Mouse (Mus musculus) lung, embryonic 14.5 days (tissue): ENCODE results near the gene Cntln. TPM values are rescaled to one million over a fixed set of nuclear protein-coding genes. Genes with fewer than 3 reads are reported as not detected.

Source experiments
- ATAC-seq: fragments of 200-750 bp; cut with Nextera tagmentation; 2 replicates; pipeline ENCODE4 v1.8.0; 2017; ENCODE audit warnings: mild to moderate bottlenecking, moderate TSS enrichment, moderate library complexity; ENCODE audit not compliant: insufficient read depth
- DNase-seq: peaks from one replicate; pipeline ENCODE4 v3.0.0-alpha.2; 2015
- H3K27ac ChIP-seq: fragments of 300-500 bp; sonication (generic); 2 replicates; pipeline ENCODE4 v1.5.1; 2014; ENCODE audit warnings: low read depth, mild to moderate bottlenecking, moderate library complexity
- H3K27me3 ChIP-seq: fragments of 300-500 bp; sonication (generic); 2 replicates; pipeline ENCODE4 v1.6.1; 2014; ENCODE audit warnings: low read length, control low read depth; ENCODE audit not compliant: insufficient read depth
- H3K36me3 ChIP-seq: fragments of 300-500 bp; sonication (generic); 2 replicates; pipeline ENCODE4 v1.6.1; 2014; ENCODE audit warnings: control low read depth; ENCODE audit not compliant: insufficient read depth
- H3K4me1 ChIP-seq: fragments of 300-500 bp; sonication (generic); 2 replicates; pipeline ENCODE4 v1.6.1; 2014; ENCODE audit warnings: antibody characterized with exemption, control low read depth; ENCODE audit not compliant: insufficient read depth
- H3K4me2 ChIP-seq: fragments of 300-500 bp; sonication (generic); 2 replicates; pipeline ENCODE4 v1.6.1; 2014; ENCODE audit warnings: mild to moderate bottlenecking
- H3K4me3 ChIP-seq: fragments of 300-500 bp; sonication (generic); 2 replicates; pipeline ENCODE4 v1.5.1; 2014; ENCODE audit warnings: low read depth, low read length
- H3K9ac ChIP-seq: fragments of 300-500 bp; sonication (generic); 2 replicates; pipeline ENCODE4 v1.6.1; 2014
- H3K9me3 ChIP-seq: fragments of 300-500 bp; sonication (generic); 2 replicates; pipeline ENCODE4 v1.6.1; 2016; ENCODE audit warnings: low read depth, low read length, control low read depth
- CTCF ChIP-seq: IDR thresholded peaks from 2 replicates; pipeline ENCODE4 v1.5.1; 2016; ENCODE audit warnings: antibody characterized with exemption, low read depth
- WGBS: fragments of 180-500 bp; shearing (Covaris S2); extraction: QIAGEN DNeasy Blood & Tissue Kit; methylation state at CpG from one replicate; pipeline ENCODE4 v1.1.7; 2014; 5-methylcytosine and 5-hydroxymethylcytosine counted together
- polyA plus RNA-seq: library from polyadenylated mRNA; unstranded; fragments of >200 nt; fragmentation: Nextera tagmentation; extraction: Ambion mirVana; gene quantifications from 2 replicates; pipeline ENCODE4 v1.2.1, GENCODE M21; 2014

Cntln gene
- polyA plus RNA-seq, 1 experiment from 2014 or later: 15.6 TPM

GRCm38 (mm10) chr4:85106416-85106815, 222.3 kb downstream of the Cntln start:
- ATAC-seq: no peak
- H3K4me2 ChIP-seq: no peak overlapping the region
- no peak for TF ChIP-seq CTCF
- 68% methylated on average over 1 of the region's 1 CpGs for WGBS
- H3K9ac ChIP-seq: no peak overlapping the region
- H3K4me3 ChIP-seq: no peak overlapping the region
- H3K36me3 ChIP-seq: no peaks in the 10 kb centered on the region
- DNase-seq: no peak
- no peaks in the 10 kb centered on the region for H3K27me3 ChIP-seq
- H3K27ac ChIP-seq: no peak overlapping the region
- no peaks in the 10 kb centered on the region for H3K4me1 ChIP-seq
- H3K9me3 ChIP-seq: no peaks in the 10 kb centered on the region

- no peaks in the 10 kb centered on the region for H3K9me3 ChIP-seq
- ATAC-seq (no peak), DNase-seq (no peak)
- WGBS: 84% methylated on average over 2 of the region's 2 CpGs
- H3K27ac ChIP-seq: no peak overlapping the region
- H3K4me3 ChIP-seq: no peak overlapping the region
- H3K4me2 ChIP-seq: no peak overlapping the region
- no peaks in the 10 kb centered on the region for H3K4me1 ChIP-seq
- H3K36me3 ChIP-seq: no peaks in the 10 kb centered on the region
- TF ChIP-seq CTCF: no peak
- H3K9ac ChIP-seq: no peak overlapping the region
- H3K27me3 ChIP-seq: no peaks in the 10 kb centered on the region
These were observed 222.9 kb downstream of the Cntln start for GRCm38 (mm10) chr4:85106961-85107360.

- no peaks in the 10 kb centered on the region for H3K27me3 ChIP-seq
- no peak overlapping the region for H3K27ac ChIP-seq
- WGBS: 83% methylated on average over 3 of the region's 3 CpGs
- ATAC-seq: no peak
- no peak overlapping the region for H3K9ac ChIP-seq
- no peaks in the 10 kb centered on the region for H3K9me3 ChIP-seq
- no peak for TF ChIP-seq CTCF
- no peaks in the 10 kb centered on the region for H3K4me1 ChIP-seq
- no peak overlapping the region for H3K4me3 ChIP-seq
- no peak overlapping the region for H3K4me2 ChIP-seq
- DNase-seq: no peak
- H3K36me3 ChIP-seq: no peaks in the 10 kb centered on the region
These were observed 236.2 kb downstream of the Cntln start for GRCm38 (mm10) chr4:85120271-85120670.

GRCm38 (mm10) chr4:85149726-85150125, 265.6 kb downstream of the Cntln start:
- no peak for ATAC-seq
- no peak overlapping the region for H3K27ac ChIP-seq
- no peak for TF ChIP-seq CTCF
- no peaks in the 10 kb centered on the region for H3K36me3 ChIP-seq
- H3K9me3 ChIP-seq: no peaks in the 10 kb centered on the region
- H3K4me2 ChIP-seq: no peak overlapping the region
- no peak for DNase-seq
- H3K4me1 ChIP-seq: no peaks in the 10 kb centered on the region
- WGBS: 64% methylated on average over 5 of the region's 5 CpGs
- no peak overlapping the region for H3K9ac ChIP-seq
- no peaks in the 10 kb centered on the region for H3K27me3 ChIP-seq
- no peak overlapping the region for H3K4me3 ChIP-seq

- no peak overlapping the region for H3K4me2 ChIP-seq
- H3K27ac ChIP-seq: no peak overlapping the region
- no peak overlapping the region for H3K9ac ChIP-seq
- WGBS: 43% methylated on average over 7 of the region's 7 CpGs
- no peaks in the 10 kb centered on the region for H3K36me3 ChIP-seq
- H3K4me1 ChIP-seq: no peaks in the 10 kb centered on the region
- TF ChIP-seq CTCF: no peak
- ATAC-seq (no peak), DNase-seq (peak; percentile 66)
- H3K27me3 ChIP-seq: no peaks in the 10 kb centered on the region
- H3K4me3 ChIP-seq: no peak overlapping the region
- no peaks in the 10 kb centered on the region for H3K9me3 ChIP-seq
These were observed 267.8 kb downstream of the Cntln start for GRCm38 (mm10) chr4:85151881-85152280.

- Histone ChIP-seq H3K9me3 (no peaks in the 10 kb centered on the region), H3K4me2 (no peak overlapping the region), H3K36me3 (no peaks in the 10 kb centered on the region), H3K27ac (no peak overlapping the region), H3K4me3 (no peak overlapping the region), H3K27me3 (no peaks in the 10 kb centered on the region), H3K9ac (no peak overlapping the region), H3K4me1 (no peaks in the 10 kb centered on the region)
- TF ChIP-seq CTCF: no peak
- 60% methylated on average over 1 of the region's 1 CpGs for WGBS
- no peak for ATAC-seq
- DNase-seq: peak; percentile 29
These were observed 270.3 kb downstream of the Cntln start for GRCm38 (mm10) chr4:85154361-85154760.

- WGBS: 50% methylated on average over 4 of the region's 4 CpGs
- peak; percentile 62 for DNase-seq
- H3K27ac ChIP-seq: no peak overlapping the region
These were observed 277.0 kb downstream of the Cntln start for GRCm38 (mm10) chr4:85161156-85161555.

More at GRCm38 (mm10) chr4:85161156-85161555, 277.0 kb downstream of the Cntln start:
- Histone ChIP-seq H3K27me3 (no peaks in the 10 kb centered on the region), H3K36me3 (no peaks in the 10 kb centered on the region), H3K4me2 (no peak overlapping the region), H3K4me1 (no peaks in the 10 kb centered on the region), H3K4me3 (no peak overlapping the region), H3K9me3 (no peaks in the 10 kb centered on the region), H3K9ac (no peak overlapping the region)
- TF ChIP-seq CTCF: peak; percentile 36
- ATAC-seq: no peak
